Mouse (Mus musculus): ENCODE results near the gene H1foo. TPM values are rescaled to one million over a fixed set of nuclear protein-coding genes. Genes with fewer than 3 reads are reported as not detected.

Gene H1foo
- polyA plus RNA-seq, 1 experiment from 2014 or later: not detected

- WGBS: 85% methylated on average over 3 of the region's 3 CpGs
- Histone ChIP-seq H3K9ac (ENCODE audit: low read length) (no peak overlapping the region), H3K27ac (ENCODE audit: low read depth) (no peak overlapping the region), H3K4me1 (replicated peaks; ENCODE audit: control insufficient read depth, insufficient read depth, low read length) (peaks cover 6% of the 10 kb centered on the region), H3K27me3 (replicated peaks; ENCODE audit: control insufficient read depth, insufficient read depth, low read length) (no peaks in the 10 kb centered on the region), H3K9me3 (ENCODE audit: control insufficient read depth, low read length) (no peaks in the 10 kb centered on the region), H3K4me3 (ENCODE audit: low read depth, low read length) (no peak overlapping the region), H3K4me2 (ENCODE audit: low read length) (no peak overlapping the region), H3K36me3 (ENCODE audit: control insufficient read depth, insufficient read depth, low read length) (no peaks in the 10 kb centered on the region)
- no peak for DNase-seq (ENCODE audit: low spot score)
- no peak for ATAC-seq (replicated peaks; ENCODE audit: low FRiP score, low TSS enrichment, low read depth)
Measured at GRCm38 (mm10) chr6:115932391-115932790, 12.3 kb upstream of the H1foo start.

- Histone ChIP-seq H3K4me3 (ENCODE audit: low read depth, low read length) (no peak overlapping the region), H3K36me3 (ENCODE audit: control insufficient read depth, insufficient read depth, low read length) (no peaks in the 10 kb centered on the region), H3K4me2 (ENCODE audit: low read length) (no peak overlapping the region), H3K4me1 (replicated peaks; ENCODE audit: control insufficient read depth, insufficient read depth, low read length) (no peaks in the 10 kb centered on the region), H3K9me3 (ENCODE audit: control insufficient read depth, low read length) (peaks cover 5% of the 10 kb centered on the region; the same call in 1 of the 2 replicates), H3K9ac (ENCODE audit: low read length) (no peak overlapping the region), H3K27me3 (replicated peaks; ENCODE audit: control insufficient read depth, insufficient read depth, low read length) (no peaks in the 10 kb centered on the region), H3K27ac (ENCODE audit: low read depth) (no peak overlapping the region)
- 80% methylated on average over 8 of the region's 8 CpGs for WGBS
- DNase-seq (ENCODE audit: low spot score) (no peak), ATAC-seq (replicated peaks; ENCODE audit: low FRiP score, low TSS enrichment, low read depth) (no peak)
Measured at GRCm38 (mm10) chr6:115935544-115935943, 9.2 kb upstream of the H1foo start.

- H3K4me1 ChIP-seq (replicated peaks; ENCODE audit: control insufficient read depth, insufficient read depth, low read length): peaks cover 15% of the 10 kb centered on the region
- DNase-seq (ENCODE audit: low spot score): no peak
- no peaks in the 10 kb centered on the region for H3K27me3 ChIP-seq (replicated peaks; ENCODE audit: control insufficient read depth, insufficient read depth, low read length)
- H3K27ac ChIP-seq (ENCODE audit: low read depth): no peak overlapping the region
- no peak overlapping the region for H3K4me3 ChIP-seq (ENCODE audit: low read depth, low read length)
- peaks cover 5% of the 10 kb centered on the region; the same call in 1 of the 2 replicates for H3K9me3 ChIP-seq (ENCODE audit: control insufficient read depth, low read length)
- H3K36me3 ChIP-seq (ENCODE audit: control insufficient read depth, insufficient read depth, low read length): no peaks in the 10 kb centered on the region
- WGBS: 89% methylated on average over 2 of the region's 2 CpGs
- no peak for ATAC-seq (replicated peaks; ENCODE audit: low FRiP score, low TSS enrichment, low read depth)
- no peak overlapping the region for H3K4me2 ChIP-seq (ENCODE audit: low read length)
- no peak overlapping the region for H3K9ac ChIP-seq (ENCODE audit: low read length)
Measured at GRCm38 (mm10) chr6:115938011-115938410, 6.7 kb upstream of the H1foo start.

- Histone ChIP-seq H3K27ac (ENCODE audit: low read depth) (no peak overlapping the region), H3K9me3 (ENCODE audit: control insufficient read depth, low read length) (peaks cover 5% of the 10 kb centered on the region; the same call in 1 of the 2 replicates), H3K4me1 (replicated peaks; ENCODE audit: control insufficient read depth, insufficient read depth, low read length) (peaks cover 18% of the 10 kb centered on the region), H3K4me3 (ENCODE audit: low read depth, low read length) (no peak overlapping the region), H3K36me3 (ENCODE audit: control insufficient read depth, insufficient read depth, low read length) (no peaks in the 10 kb centered on the region), H3K4me2 (ENCODE audit: low read length) (no peak overlapping the region), H3K27me3 (replicated peaks; ENCODE audit: control insufficient read depth, insufficient read depth, low read length) (no peaks in the 10 kb centered on the region), H3K9ac (ENCODE audit: low read length) (no peak overlapping the region)
- ATAC-seq (replicated peaks; ENCODE audit: low FRiP score, low TSS enrichment, low read depth) (no peak), DNase-seq (ENCODE audit: low spot score) (no peak)
- WGBS: 65% methylated on average over 1 of the region's 1 CpGs
Measured at GRCm38 (mm10) chr6:115938798-115939197, 5.9 kb upstream of the H1foo start.

GRCm38 (mm10) chr6:115940603-115941002 lies 4.1 kb upstream of the H1foo start:
- Histone ChIP-seq H3K27me3 (replicated peaks; ENCODE audit: control insufficient read depth, insufficient read depth, low read length) (no peaks in the 10 kb centered on the region), H3K4me1 (replicated peaks; ENCODE audit: control insufficient read depth, insufficient read depth, low read length) (peaks cover 18% of the 10 kb centered on the region), H3K27ac (ENCODE audit: low read depth) (no peak overlapping the region), H3K4me2 (ENCODE audit: low read length) (no peak overlapping the region), H3K9ac (ENCODE audit: low read length) (no peak overlapping the region), H3K4me3 (ENCODE audit: low read depth, low read length) (no peak overlapping the region), H3K36me3 (ENCODE audit: control insufficient read depth, insufficient read depth, low read length) (no peaks in the 10 kb centered on the region), H3K9me3 (ENCODE audit: control insufficient read depth, low read length) (peaks cover 5% of the 10 kb centered on the region; the same call in 1 of the 2 replicates)
- WGBS: 46% methylated on average over 1 of the region's 1 CpGs
- no peak for DNase-seq (ENCODE audit: low spot score)
- ATAC-seq (replicated peaks; ENCODE audit: low FRiP score, low TSS enrichment, low read depth): no peak

- H3K36me3 ChIP-seq (ENCODE audit: control insufficient read depth, insufficient read depth, low read length): no peaks in the 10 kb centered on the region
- no peak overlapping the region for H3K27ac ChIP-seq (ENCODE audit: low read depth)
- H3K9me3 ChIP-seq (ENCODE audit: control insufficient read depth, low read length): peaks cover 5% of the 10 kb centered on the region; the same call in 1 of the 2 replicates
- peaks cover 18% of the 10 kb centered on the region for H3K4me1 ChIP-seq (replicated peaks; ENCODE audit: control insufficient read depth, insufficient read depth, low read length)
- no peaks in the 10 kb centered on the region for H3K27me3 ChIP-seq (replicated peaks; ENCODE audit: control insufficient read depth, insufficient read depth, low read length)
- WGBS: 12% methylated on average over 6 of the region's 12 CpGs
- DNase-seq (ENCODE audit: low spot score): no peak
- H3K4me2 ChIP-seq (ENCODE audit: low read length): peak overlapping the region; percentile 8; the same call in 1 of the 2 replicates
- 0 out of 2 replicates have a peak, but pooled peaks have one; percentile 53 for ATAC-seq (replicated peaks; ENCODE audit: low FRiP score, low TSS enrichment, low read depth)
- no peak overlapping the region for H3K9ac ChIP-seq (ENCODE audit: low read length)
- H3K4me3 ChIP-seq (ENCODE audit: low read depth, low read length): no peak overlapping the region
Measured at GRCm38 (mm10) chr6:115941128-115941527, 3.6 kb upstream of the H1foo start.

- H3K9me3 ChIP-seq (ENCODE audit: control insufficient read depth, low read length): no peaks in the 10 kb centered on the region
- no peaks in the 10 kb centered on the region for H3K36me3 ChIP-seq (ENCODE audit: control insufficient read depth, insufficient read depth, low read length)
- H3K27ac ChIP-seq (ENCODE audit: low read depth): no peak overlapping the region
- H3K4me1 ChIP-seq (replicated peaks; ENCODE audit: control insufficient read depth, insufficient read depth, low read length): peaks cover 18% of the 10 kb centered on the region
- ATAC-seq (replicated peaks; ENCODE audit: low FRiP score, low TSS enrichment, low read depth) (no peak), DNase-seq (ENCODE audit: low spot score) (no peak)
- WGBS: 66% methylated on average over 9 of the region's 9 CpGs
- H3K4me3 ChIP-seq (ENCODE audit: low read depth, low read length): no peak overlapping the region
- no peak overlapping the region for H3K4me2 ChIP-seq (ENCODE audit: low read length)
- H3K9ac ChIP-seq (ENCODE audit: low read length): no peak overlapping the region
- no peaks in the 10 kb centered on the region for H3K27me3 ChIP-seq (replicated peaks; ENCODE audit: control insufficient read depth, insufficient read depth, low read length)
Measured at GRCm38 (mm10) chr6:115943498-115944427, 975 bp upstream of the H1foo start.

GRCm38 (mm10) chr6:115945633-115946032 lies 895 bp downstream of the H1foo start:
- ATAC-seq (replicated peaks; ENCODE audit: low FRiP score, low TSS enrichment, low read depth) (no peak), DNase-seq (ENCODE audit: low spot score) (no peak)
- Histone ChIP-seq H3K9ac (ENCODE audit: low read length) (no peak overlapping the region), H3K4me2 (ENCODE audit: low read length) (no peak overlapping the region), H3K27me3 (replicated peaks; ENCODE audit: control insufficient read depth, insufficient read depth, low read length) (no peaks in the 10 kb centered on the region), H3K27ac (ENCODE audit: low read depth) (no peak overlapping the region), H3K4me3 (ENCODE audit: low read depth, low read length) (no peak overlapping the region), H3K9me3 (ENCODE audit: control insufficient read depth, low read length) (no peaks in the 10 kb centered on the region), H3K4me1 (replicated peaks; ENCODE audit: control insufficient read depth, insufficient read depth, low read length) (peaks cover 18% of the 10 kb centered on the region), H3K36me3 (ENCODE audit: control insufficient read depth, insufficient read depth, low read length) (no peaks in the 10 kb centered on the region)
- WGBS: 80% methylated on average over 8 of the region's 8 CpGs
